Mouse (Mus musculus): ENCODE measurements around the gene Ptgds. TPM values are rescaled to one million over a fixed set of nuclear protein-coding genes. Genes with fewer than 3 reads are reported as not detected.

Ptgds gene
- total RNA-seq, 2 experiments from 2014 or later, result not detected

DNA sequence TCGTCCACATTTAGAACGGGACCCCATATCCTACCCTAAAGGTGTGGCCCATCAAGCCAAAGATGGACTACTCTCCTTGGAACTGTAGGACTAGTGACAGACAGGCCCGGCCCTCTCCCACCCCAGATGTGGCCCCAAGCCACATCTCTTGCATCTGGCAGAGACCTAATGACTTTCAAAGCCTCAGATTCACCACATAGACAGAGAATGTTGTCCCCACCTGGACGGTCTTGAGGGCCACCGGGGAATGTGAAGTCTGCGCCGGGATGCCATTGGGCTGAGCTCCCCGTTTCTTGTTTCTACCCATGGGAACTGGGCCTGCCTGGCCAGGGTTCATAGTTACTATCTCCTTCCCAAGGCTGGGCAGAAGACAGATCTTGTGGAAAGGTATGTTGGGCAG lies 7.7 kb upstream of the Ptgds start:
- Histone ChIP-seq H3K4me3 (no peak overlapping the region), H3K27ac (peak overlapping the region; percentile 50; the same call in 1 of the 2 replicates)
- intact Hi-C loops (cut with DNase I), result no loop called here
- no peak for TF ChIP-seq CTCF (IDR thresholded peaks at IDR 0.05)
- no peak for DNase-seq

DNA sequence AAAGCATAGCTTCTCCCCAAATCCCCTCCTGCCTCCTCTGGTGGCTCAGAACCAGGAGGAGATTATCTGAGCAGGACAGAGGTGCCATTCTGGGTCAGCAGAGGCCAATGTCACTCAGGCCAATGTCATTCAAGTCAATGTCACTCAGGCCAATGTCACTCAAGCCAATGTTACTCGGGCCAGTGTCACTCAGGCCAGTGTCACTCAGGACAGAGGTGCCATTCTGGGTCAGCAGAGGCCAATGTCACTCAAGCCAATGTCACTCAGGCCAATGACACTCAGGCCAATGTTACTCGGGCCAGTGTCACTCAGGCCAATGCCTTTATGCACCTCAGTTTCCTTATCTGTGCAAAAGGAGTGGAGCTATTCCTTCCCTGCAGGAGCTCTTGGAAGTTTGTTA lies 2.7 kb upstream of the Ptgds start:
- no peak for DNase-seq
- no peak overlapping the region for H3K4me3 ChIP-seq
- intact Hi-C loops (cut with DNase I), result no loop called here
- TF ChIP-seq CTCF (IDR thresholded peaks at IDR 0.05), result no peak
- no peak overlapping the region for H3K27ac ChIP-seq

DNA sequence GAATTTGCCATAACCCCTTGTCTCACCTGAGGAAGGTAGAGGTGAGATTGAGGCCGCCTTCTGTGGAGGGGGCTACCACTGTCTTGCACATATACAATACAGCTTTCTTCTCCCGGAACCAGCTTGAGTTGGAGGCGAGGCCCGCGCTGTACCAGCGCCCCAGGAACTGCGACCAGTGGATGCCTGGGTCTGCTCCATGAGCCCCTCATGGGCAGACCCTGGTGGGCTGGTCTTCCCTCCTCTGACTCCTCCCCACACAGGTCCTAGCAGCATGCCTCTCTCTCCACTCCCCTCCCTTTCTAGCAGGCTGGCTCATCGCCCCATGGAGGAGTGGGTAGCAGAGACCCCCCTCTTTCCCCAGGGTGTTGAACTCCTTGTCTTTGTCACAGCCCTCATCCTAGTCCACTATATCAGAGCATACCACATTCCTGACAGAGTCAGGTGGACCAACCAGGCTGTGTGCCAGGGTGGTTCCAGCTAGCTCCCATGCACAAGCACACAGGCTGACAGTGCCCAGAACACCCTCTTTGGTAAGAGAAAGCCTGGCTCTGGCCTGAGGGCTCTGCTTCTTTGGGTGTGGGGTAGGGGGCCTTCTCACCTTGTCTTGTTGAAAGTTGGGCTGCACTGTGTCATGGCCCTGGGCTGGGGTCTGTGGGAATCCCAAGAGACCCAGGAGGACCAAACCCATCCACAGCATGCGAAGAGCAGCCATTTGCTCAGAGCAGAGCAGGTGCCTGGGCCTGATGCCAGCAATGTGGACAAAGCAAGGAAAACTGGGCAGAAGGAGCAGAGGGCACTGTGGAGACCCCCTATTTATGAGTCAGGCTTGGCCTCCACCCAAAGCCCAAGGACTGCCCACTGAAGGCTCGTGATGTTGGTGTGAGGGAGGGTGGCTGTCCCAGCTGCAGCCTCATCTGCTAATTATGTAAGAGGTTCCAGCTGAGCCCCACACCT lies 607 bp downstream of the Ptgds start:
- Histone ChIP-seq H3K4me3 (no peak overlapping the region), H3K27ac (no peak overlapping the region)
- intact Hi-C loops (cut with DNase I), result no loop called here
- no peak for TF ChIP-seq CTCF (IDR thresholded peaks at IDR 0.05)
- DNase-seq, result no peak

DNA sequence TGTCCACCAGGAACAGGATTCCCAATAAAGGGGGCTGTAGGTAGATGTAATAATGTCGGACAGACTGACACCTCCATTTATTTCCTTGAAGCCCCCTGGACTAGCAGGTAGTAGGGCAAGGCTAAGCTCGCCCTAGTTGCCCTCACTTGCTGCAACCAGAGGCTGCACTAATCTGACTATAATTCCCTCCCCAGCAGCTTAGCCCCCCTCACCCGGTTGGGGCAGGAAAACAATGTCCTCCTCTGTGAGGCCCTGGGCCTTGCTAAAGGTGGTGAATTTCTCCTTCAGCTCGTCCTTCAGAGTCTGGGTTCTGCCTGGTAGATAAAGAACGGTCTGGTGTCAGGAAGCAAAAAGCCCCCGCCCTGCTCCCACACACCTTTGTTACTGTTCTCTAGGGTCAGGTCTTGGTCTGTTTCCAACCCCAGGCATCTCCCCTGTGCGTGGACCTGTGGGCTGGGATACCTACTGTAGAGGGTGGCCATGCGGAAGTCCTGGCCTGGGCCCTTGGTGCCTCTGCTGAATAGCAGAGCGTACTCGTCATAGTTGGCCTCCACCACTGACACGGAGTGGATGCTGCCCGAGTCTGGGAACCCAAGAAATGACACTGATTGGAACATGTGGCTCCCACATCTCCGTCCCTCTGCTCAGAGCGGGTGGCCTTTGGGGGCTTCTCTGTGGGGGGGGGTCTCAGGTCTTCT lies 2.1 kb downstream of the Ptgds start:
- no peak for DNase-seq
- no peak overlapping the region for H3K4me3 ChIP-seq
- no peak for TF ChIP-seq CTCF (IDR thresholded peaks at IDR 0.05)
- H3K27ac ChIP-seq, result no peak overlapping the region
- intact Hi-C loops (cut with DNase I), result no loop called here

DNA sequence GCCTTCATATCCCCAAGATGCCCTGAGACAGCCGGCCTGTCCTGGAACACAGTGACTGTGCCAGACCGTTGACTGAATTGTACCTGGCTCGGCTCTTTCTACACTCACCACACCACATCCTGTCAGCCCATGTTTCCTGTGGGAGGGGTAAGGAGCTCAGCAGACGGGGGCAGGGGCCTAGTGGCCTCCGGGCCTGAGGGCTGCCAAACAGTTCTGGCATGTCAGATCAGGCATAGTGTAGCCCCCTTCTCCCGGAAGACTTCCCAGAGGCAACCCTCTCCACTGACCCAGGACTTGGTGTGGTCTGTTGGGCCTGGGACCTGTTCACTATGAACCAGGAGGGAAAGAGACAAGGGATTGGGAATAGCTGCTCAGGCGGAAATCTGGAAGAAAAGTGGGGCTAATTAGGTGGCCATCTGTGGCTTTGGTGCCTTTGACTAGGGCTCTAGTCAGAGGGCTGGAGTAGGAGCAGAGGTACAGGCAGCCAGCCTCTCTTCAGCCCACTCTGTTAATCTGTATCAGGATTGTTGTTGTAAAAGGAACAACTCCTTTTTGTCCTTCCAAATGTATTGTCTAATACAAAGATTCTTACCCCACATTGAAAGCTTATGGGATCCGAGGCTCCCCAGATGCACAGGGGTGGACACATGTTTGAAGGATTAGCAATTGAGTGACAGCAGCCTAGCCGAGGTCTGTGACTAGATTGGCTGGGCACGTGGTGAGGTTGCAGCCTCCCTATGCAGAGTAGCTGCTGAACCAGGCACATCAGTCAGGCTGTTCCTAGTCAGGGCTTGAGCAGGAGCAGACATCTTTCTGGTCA lies 3.8 kb downstream of the Ptgds start:
- no peak for DNase-seq
- H3K4me3 ChIP-seq, result no peak overlapping the region
- intact Hi-C loops (cut with DNase I), result no loop called here
- H3K27ac ChIP-seq, result peak overlapping the region; percentile 43
- no peak for TF ChIP-seq CTCF (IDR thresholded peaks at IDR 0.05)

DNA sequence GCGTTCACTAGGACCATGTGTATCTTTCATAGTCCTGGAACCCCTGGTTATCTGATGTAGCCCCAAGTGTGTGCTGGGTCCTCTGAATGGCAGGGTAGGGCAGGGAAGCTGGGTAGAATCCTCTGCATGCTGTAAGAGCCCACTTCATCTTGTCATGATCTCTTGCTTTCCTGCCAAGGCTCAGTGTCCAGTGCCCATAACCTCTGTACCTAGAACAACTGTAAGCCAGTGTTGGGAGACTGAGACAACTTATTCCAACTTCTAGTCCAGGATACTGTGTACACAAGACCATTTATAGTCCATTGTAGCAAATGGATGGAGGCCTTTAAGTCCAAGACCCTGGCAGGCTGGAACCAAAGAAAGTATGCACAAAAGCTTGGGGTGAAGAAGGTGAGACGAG lies 4.6 kb downstream of the Ptgds start:
- H3K4me3 ChIP-seq, result no peak overlapping the region

DNA sequence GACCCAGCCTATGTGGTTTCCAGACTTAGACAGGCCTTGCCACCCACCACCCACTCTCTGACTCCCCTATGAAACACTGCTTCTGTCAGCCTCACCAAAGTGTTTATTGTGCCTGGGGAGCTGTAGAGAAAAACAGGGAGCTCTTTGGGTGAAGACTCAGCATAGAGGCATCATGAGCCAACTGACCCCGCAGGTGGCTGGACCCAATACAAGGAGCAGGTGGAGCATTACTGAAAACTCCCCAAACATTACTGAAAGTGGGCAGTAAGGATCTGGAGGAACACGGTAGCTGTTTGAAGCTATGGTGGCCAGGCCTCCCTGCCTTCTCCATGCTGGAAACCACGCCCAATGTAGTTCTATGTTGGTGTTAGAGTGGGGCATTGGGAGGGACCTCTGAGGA lies 6.2 kb downstream of the Ptgds start:
- no peak for DNase-seq
- Histone ChIP-seq H3K27ac (no peak overlapping the region), H3K4me3 (no peak overlapping the region)
- intact Hi-C loops (cut with DNase I), result no loop called here
- TF ChIP-seq CTCF (IDR thresholded peaks at IDR 0.05), result no peak

More for the DNA sequence above, 4.6 kb downstream of the Ptgds start:
- intact Hi-C loops (cut with DNase I), result no loop called here
- no peak for DNase-seq
- H3K27ac ChIP-seq, result no peak overlapping the region
- no peak for TF ChIP-seq CTCF (IDR thresholded peaks at IDR 0.05)

DNA sequence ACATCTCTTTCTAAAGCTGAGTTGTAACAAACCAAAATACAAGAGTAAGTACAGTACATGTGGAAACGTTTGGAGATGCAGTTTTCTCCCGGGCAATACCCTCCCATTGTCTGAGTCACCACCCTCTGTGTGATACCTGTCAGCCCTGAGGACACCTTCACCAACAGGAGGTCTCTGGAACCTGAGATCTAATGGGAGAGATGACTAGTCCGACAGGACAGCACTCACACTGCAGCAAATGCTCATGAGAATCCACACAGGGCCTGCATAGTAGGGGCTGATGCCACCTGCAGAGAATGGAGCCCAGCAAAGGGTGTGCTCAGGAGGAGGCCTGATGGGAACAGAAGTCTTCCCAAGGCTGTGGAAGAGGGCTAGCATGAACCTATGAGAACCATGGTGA lies 8.4 kb downstream of the Ptgds start:
- intact Hi-C loops (cut with DNase I), result no loop called here
- Histone ChIP-seq H3K4me3 (peak overlapping the region; percentile 90), H3K27ac (peak overlapping the region; percentile 98)
- no peak for TF ChIP-seq CTCF (IDR thresholded peaks at IDR 0.05)
- DNase-seq, result no peak

DNA sequence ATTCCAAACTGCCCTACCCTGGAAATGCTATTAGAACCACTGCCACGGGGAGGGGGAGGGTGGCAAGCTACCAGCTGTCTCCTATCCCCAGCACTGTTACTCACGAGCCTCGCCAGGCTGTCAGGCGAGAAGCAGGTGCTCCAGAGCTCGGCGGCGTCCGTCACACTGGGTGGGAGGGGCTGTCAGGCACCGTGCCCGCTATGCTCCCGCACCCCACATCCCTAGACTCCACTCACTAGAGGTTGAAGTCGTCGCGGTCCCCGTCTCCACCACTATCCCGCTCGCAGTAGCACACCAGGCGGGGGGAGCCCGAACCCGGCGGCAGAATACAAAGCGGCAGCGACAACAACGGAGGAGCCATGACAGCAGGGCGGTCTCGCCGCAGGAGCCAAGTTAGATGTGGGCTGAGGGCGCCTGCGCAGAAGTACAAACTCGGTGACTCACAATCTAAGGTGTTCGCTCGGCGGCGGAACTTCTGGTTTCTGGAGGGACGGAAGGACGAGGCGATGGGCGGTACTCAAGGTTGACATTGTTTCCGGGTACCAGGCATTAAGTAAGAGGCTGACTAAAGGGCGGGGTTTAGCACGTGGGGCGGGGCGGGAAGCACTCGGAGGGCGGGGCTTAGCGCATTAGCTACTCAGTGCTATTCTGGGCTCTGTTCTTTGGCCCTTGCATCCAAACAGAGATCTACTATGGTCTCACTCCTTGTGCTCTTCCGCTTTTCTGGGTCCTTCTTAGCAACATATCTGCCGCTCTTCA lies 9.1 kb downstream of the Ptgds start, which contains the start of gene Paxx:
Gene Paxx, minus strand, starts transcription at position 544 of the 759 bp plus-strand sequence.
- peak within 1 kb of the TSS; percentile 90 for H3K4me3 ChIP-seq
- intact Hi-C loops (cut with DNase I), result no loop called here
- DNase-seq, result peak; percentile 94
- no peak for TF ChIP-seq CTCF (IDR thresholded peaks at IDR 0.05)
- H3K27ac ChIP-seq, result peak within 1 kb of the TSS; percentile 98

DNA sequence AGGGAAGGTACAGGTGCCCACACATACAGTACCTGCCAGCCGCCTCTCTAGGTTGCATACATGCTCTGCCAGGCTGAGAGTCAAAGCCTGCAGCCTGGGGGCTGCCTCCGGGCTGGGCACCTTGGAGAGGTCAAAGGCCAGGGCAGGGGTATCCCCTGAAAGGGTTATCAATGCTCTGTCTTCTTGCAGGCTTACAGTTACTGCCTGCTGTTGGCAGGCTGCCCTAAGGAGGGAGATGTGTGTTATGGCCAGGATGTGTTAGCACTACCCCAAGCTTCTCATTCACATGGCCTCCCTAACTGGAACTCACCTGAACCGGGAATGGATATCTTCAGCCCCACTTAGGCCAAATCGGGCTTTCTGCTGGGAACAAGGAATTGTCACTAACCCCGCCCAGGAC lies 9.7 kb downstream of the Ptgds start:
- DNase-seq, result peak; percentile 55
- Histone ChIP-seq H3K27ac (peak overlapping the region; percentile 98), H3K4me3 (peak overlapping the region; percentile 90)
- TF ChIP-seq CTCF (IDR thresholded peaks at IDR 0.05), result no peak
- intact Hi-C loops (cut with DNase I), result no loop called here

DNA sequence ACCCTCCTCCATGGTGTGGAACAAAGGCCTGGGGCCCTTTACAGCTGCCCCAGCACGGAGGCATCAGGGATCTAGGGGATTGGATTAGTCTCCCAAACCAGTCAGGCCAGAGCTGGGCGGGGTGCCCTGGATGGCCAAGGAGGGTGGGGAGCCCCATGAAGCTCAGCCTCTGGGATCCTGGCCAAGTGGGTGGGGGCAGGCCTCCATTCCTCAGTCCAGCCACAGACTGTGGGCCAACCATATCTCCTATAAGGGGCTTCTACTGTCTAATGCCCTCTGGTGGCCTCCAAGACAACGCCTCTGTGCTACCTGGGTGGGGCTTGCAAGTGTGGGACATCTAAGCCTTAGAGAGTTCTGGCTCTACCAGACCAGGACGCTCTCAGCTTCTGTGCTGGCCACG lies 10.9 kb downstream of the Ptgds start:
- Histone ChIP-seq H3K4me3 (no peak overlapping the region), H3K27ac (no peak overlapping the region)
- peak; percentile 79 for DNase-seq
- intact Hi-C loops (cut with DNase I), result no loop called here
- no peak for TF ChIP-seq CTCF (IDR thresholded peaks at IDR 0.05)

Measured in gastrocnemius, adult 2 months (tissue).